Mouse (Mus musculus) megakaryocyte-erythroid progenitor cell, adult 5 weeks (primary cell): ENCODE data around the gene Tas2r130. TPM values are rescaled to one million over a fixed set of nuclear protein-coding genes. Genes with fewer than 3 reads are reported as not detected.

Source experiments
- polyA plus RNA-seq: library from polyadenylated mRNA; stranded (reverse); fragments of >175 nt; gene quantifications from 2 replicates; pipeline ENCODE4 v1.2.3, GENCODE M21; 2012

The Tas2r130 gene
- not detected in 2 replicates for polyA plus RNA-seq

GRCm38 (mm10) chr6:131630812-131631211, at the start of gene Tas2r130:
Tas2r130 (minus strand) TSS chr6:131630912.

GRCm38 (mm10) chr6:131678786-131679185, 48.1 kb upstream of the Tas2r130 start, which contains the start of gene Tas2r106:
Tas2r106 (minus strand) TSS chr6:131678886.

GRCm38 (mm10) chr6:131660049-131660448, 29.3 kb upstream of the Tas2r130 start, which contains the start of gene Tas2r107:
Tas2r107 (minus strand) TSS chr6:131660149.

Other genes starting within 250 kb of the Tas2r130 start
- 1,029 and 1,117 TPM in 2 replicates for gene Ybx3, start 242.4 kb downstream of the Tas2r130 start, polyA plus RNA-seq
- not detected in 2 replicates for gene 5430401F13Rik, start 144.5 kb downstream of the Tas2r130 start, polyA plus RNA-seq
- gene Gm6619, start 144.5 kb downstream of the Tas2r130 start, polyA plus RNA-seq: not detected in 2 replicates
- not detected in 2 replicates for gene Tas2r107, start 29.2 kb upstream of the Tas2r130 start, polyA plus RNA-seq
- gene Tas2r106, start 48.0 kb upstream of the Tas2r130 start, polyA plus RNA-seq: not detected in 2 replicates
- gene Tas2r104, start 54.8 kb upstream of the Tas2r130 start, polyA plus RNA-seq: not detected in 2 replicates
- gene Tas2r105, start 56.6 kb upstream of the Tas2r130 start, polyA plus RNA-seq: not detected in 2 replicates
- gene Tas2r114, start 59.2 kb upstream of the Tas2r130 start, polyA plus RNA-seq: not detected in 2 replicates